8 mouse cellular contexts compared by ENCODE assay signal in genomic region chr8:111157617-111158016, GRCm38 (mm10).
DNase-seq lines count a peak whose midpoint lies in the region; ATAC-seq and TF ChIP-seq lines count a peak whose summit lies in the region.

No protein-coding gene starts in this region.

- intact Hi-C loops in left cerebral cortex, postnatal 4 days (cut with DNase I) = no loop called here

- no peak overlapping the region for H3K27ac ChIP-seq in midbrain, embryonic 10.5 days (replicated peaks)
- H3K27ac ChIP-seq in midbrain, embryonic 16.5 days (ENCODE audit: low read length) = no peak overlapping the region
- H3K27ac ChIP-seq in forebrain, postnatal 0 days (ENCODE audit: low read depth, low read length) = no peak overlapping the region
- no peak overlapping the region for H3K27ac ChIP-seq in intestine, embryonic 16.5 days (ENCODE audit: low read length)
- no peak overlapping the region for H3K27ac ChIP-seq in midbrain, postnatal 0 days (ENCODE audit: low read depth, low read length)
- no peak overlapping the region for H3K27ac ChIP-seq in stomach, postnatal 0 days (replicated peaks)

- no peak for TF ChIP-seq EP300 in stomach, postnatal 0 days (optimal IDR thresholded peaks at IDR 0.05)

- H3K36me3 ChIP-seq in midbrain, embryonic 10.5 days = peaks cover 99% of the 10 kb centered on the region
- H3K36me3 ChIP-seq in midbrain, embryonic 16.5 days (ENCODE audit: control insufficient read depth, insufficient read depth, low read length) = peaks cover 62% of the 10 kb centered on the region
- peaks cover 84% of the 10 kb centered on the region for H3K36me3 ChIP-seq in forebrain, postnatal 0 days (ENCODE audit: insufficient read depth)
- peaks cover 25% of the 10 kb centered on the region for H3K36me3 ChIP-seq in intestine, embryonic 16.5 days (ENCODE audit: control insufficient read depth, insufficient read depth, low read length)
- H3K36me3 ChIP-seq in midbrain, postnatal 0 days (ENCODE audit: insufficient read depth, low read length) = peaks cover 69% of the 10 kb centered on the region
- peaks cover 36% of the 10 kb centered on the region for H3K36me3 ChIP-seq in stomach, postnatal 0 days (ENCODE audit: control insufficient read depth, insufficient read depth, low read length)

- peak; percentile 58 for DNase-seq in midbrain, embryonic 10.5 days (ENCODE audit: low spot score)
- DNase-seq in cerebellum, adult 11-12 months = peak; percentile 41
- peak; percentile 43 for DNase-seq in forebrain, postnatal 0 days
- DNase-seq in left cerebral cortex, postnatal 4 days = peak; percentile 70
- DNase-seq in midbrain, postnatal 0 days (ENCODE audit: low spot score) = peak; percentile 42
- peak; percentile 74 for DNase-seq in stomach, postnatal 0 days (ENCODE audit: low spot score)

- H3K27me3 ChIP-seq in midbrain, embryonic 10.5 days (ENCODE audit: low read depth, poor library complexity, severe bottlenecking) = no peaks in the 10 kb centered on the region
- no peaks in the 10 kb centered on the region for H3K27me3 ChIP-seq in midbrain, embryonic 16.5 days (ENCODE audit: control insufficient read depth, insufficient read depth, low read depth, low read length)
- no peaks in the 10 kb centered on the region for H3K27me3 ChIP-seq in forebrain, postnatal 0 days (ENCODE audit: insufficient read depth, low read length)
- H3K27me3 ChIP-seq in intestine, embryonic 16.5 days (replicated peaks; ENCODE audit: control insufficient read depth, insufficient read depth, low read length) = no peaks in the 10 kb centered on the region
- no peaks in the 10 kb centered on the region for H3K27me3 ChIP-seq in midbrain, postnatal 0 days (ENCODE audit: insufficient read depth, low read length)
- no peaks in the 10 kb centered on the region for H3K27me3 ChIP-seq in stomach, postnatal 0 days (ENCODE audit: control insufficient read depth, insufficient read depth, low read length)

- H3K4me3 ChIP-seq in midbrain, embryonic 10.5 days = no peak overlapping the region
- H3K4me3 ChIP-seq in midbrain, embryonic 16.5 days (ENCODE audit: low read depth, low read length) = no peak overlapping the region
- H3K4me3 ChIP-seq in forebrain, postnatal 0 days (ENCODE audit: low read depth, low read length) = no peak overlapping the region
- no peak overlapping the region for H3K4me3 ChIP-seq in intestine, embryonic 16.5 days (ENCODE audit: low read length)
- no peak overlapping the region for H3K4me3 ChIP-seq in midbrain, postnatal 0 days (ENCODE audit: low read depth, low read length)
- H3K4me3 ChIP-seq in stomach, postnatal 0 days (ENCODE audit: low read depth, low read length) = no peak overlapping the region

- TF ChIP-seq CTCF in forebrain, postnatal 0 days (IDR thresholded peaks at IDR 0.05; ENCODE audit: low read depth) = peak; percentile 66
- peak; percentile 68 for TF ChIP-seq CTCF in midbrain, postnatal 0 days (IDR thresholded peaks at IDR 0.05)
- TF ChIP-seq CTCF in stomach, postnatal 0 days (IDR thresholded peaks at IDR 0.05; ENCODE audit: low read depth) = peak; percentile 78

- no peak overlapping the region for H3K4me2 ChIP-seq in midbrain, embryonic 16.5 days (ENCODE audit: low read length)
- no peak overlapping the region for H3K4me2 ChIP-seq in forebrain, postnatal 0 days (ENCODE audit: low read depth)
- H3K4me2 ChIP-seq in intestine, embryonic 16.5 days (ENCODE audit: low read depth, low read length) = no peak overlapping the region
- no peak overlapping the region for H3K4me2 ChIP-seq in midbrain, postnatal 0 days (ENCODE audit: low read depth, low read length, poor library complexity, severe bottlenecking)
- no peak overlapping the region for H3K4me2 ChIP-seq in stomach, postnatal 0 days (replicated peaks; ENCODE audit: low read depth)

- no peak overlapping the region for H3K9ac ChIP-seq in midbrain, embryonic 16.5 days (ENCODE audit: low read depth, low read length)
- H3K9ac ChIP-seq in forebrain, postnatal 0 days = no peak overlapping the region
- H3K9ac ChIP-seq in intestine, embryonic 16.5 days (ENCODE audit: low read depth, low read length) = no peak overlapping the region
- no peak overlapping the region for H3K9ac ChIP-seq in midbrain, postnatal 0 days (replicated peaks; ENCODE audit: low read length, poor library complexity, severe bottlenecking)
- no peak overlapping the region for H3K9ac ChIP-seq in stomach, postnatal 0 days (ENCODE audit: low read length)

- H3K4me1 ChIP-seq in midbrain, embryonic 10.5 days = no peaks in the 10 kb centered on the region
- H3K4me1 ChIP-seq in midbrain, embryonic 16.5 days (ENCODE audit: control insufficient read depth, insufficient read depth, low read length) = no peaks in the 10 kb centered on the region
- H3K4me1 ChIP-seq in forebrain, postnatal 0 days (ENCODE audit: insufficient read depth) = no peaks in the 10 kb centered on the region
- no peaks in the 10 kb centered on the region for H3K4me1 ChIP-seq in intestine, embryonic 16.5 days (ENCODE audit: control insufficient read depth, insufficient read depth, low read length)
- no peaks in the 10 kb centered on the region for H3K4me1 ChIP-seq in midbrain, postnatal 0 days (ENCODE audit: insufficient read depth, low read length)
- H3K4me1 ChIP-seq in stomach, postnatal 0 days (replicated peaks; ENCODE audit: control insufficient read depth, insufficient read depth) = no peaks in the 10 kb centered on the region

- no peaks in the 10 kb centered on the region for H3K9me3 ChIP-seq in midbrain, embryonic 10.5 days (replicated peaks)
- no peaks in the 10 kb centered on the region for H3K9me3 ChIP-seq in midbrain, embryonic 16.5 days (replicated peaks; ENCODE audit: control insufficient read depth, low read length, poor library complexity, severe bottlenecking)
- H3K9me3 ChIP-seq in forebrain, postnatal 0 days (ENCODE audit: low read length) = no peaks in the 10 kb centered on the region
- H3K9me3 ChIP-seq in intestine, embryonic 16.5 days (ENCODE audit: control insufficient read depth, low read length) = no peaks in the 10 kb centered on the region
- H3K9me3 ChIP-seq in midbrain, postnatal 0 days (ENCODE audit: low read length) = no peaks in the 10 kb centered on the region
- no peaks in the 10 kb centered on the region for H3K9me3 ChIP-seq in stomach, postnatal 0 days (ENCODE audit: control insufficient read depth, low read length)

- 60% methylated on average over 14 of the region's 14 CpGs for WGBS in midbrain, embryonic 10.5 days
- 53% methylated on average over 14 of the region's 14 CpGs for WGBS in midbrain, embryonic 16.5 days
- 45% methylated on average over 14 of the region's 14 CpGs for WGBS in forebrain, postnatal 0 days
- 54% methylated on average over 14 of the region's 14 CpGs for WGBS in intestine, embryonic 16.5 days
- 49% methylated on average over 14 of the region's 14 CpGs for WGBS in midbrain, postnatal 0 days
- WGBS in stomach, postnatal 0 days = 45% methylated on average over 14 of the region's 14 CpGs

- ATAC-seq in midbrain, embryonic 16.5 days = no peak
- ATAC-seq in forebrain, postnatal 0 days = peak; percentile 38; the same call in 1 of the 2 replicates
- ATAC-seq in intestine, embryonic 16.5 days = peak; percentile 56; the same call in 1 of the 2 replicates
- ATAC-seq in midbrain, postnatal 0 days (ENCODE audit: low FRiP score) = no peak
- ATAC-seq in stomach, postnatal 0 days (ENCODE audit: low FRiP score, low TSS enrichment) = peak; percentile 83

Comparison
In these comparisons a context has a peak if more than half of its experiments do, and no peak if none do; other contexts are left out.
1. ATAC-seq: peak in forebrain, postnatal 0 days (single experiment), intestine, embryonic 16.5 days (single experiment) and stomach, postnatal 0 days (single experiment); none in midbrain, embryonic 16.5 days (single experiment) and midbrain, postnatal 0 days (single experiment).
2. Peak in every context shown above with its lines, with median percentiles within 50 percentile points of each other: DNase-seq and CTCF ChIP-seq.